ENCODE assay signal across 7 mouse cellular contexts in the genomic region with DNA sequence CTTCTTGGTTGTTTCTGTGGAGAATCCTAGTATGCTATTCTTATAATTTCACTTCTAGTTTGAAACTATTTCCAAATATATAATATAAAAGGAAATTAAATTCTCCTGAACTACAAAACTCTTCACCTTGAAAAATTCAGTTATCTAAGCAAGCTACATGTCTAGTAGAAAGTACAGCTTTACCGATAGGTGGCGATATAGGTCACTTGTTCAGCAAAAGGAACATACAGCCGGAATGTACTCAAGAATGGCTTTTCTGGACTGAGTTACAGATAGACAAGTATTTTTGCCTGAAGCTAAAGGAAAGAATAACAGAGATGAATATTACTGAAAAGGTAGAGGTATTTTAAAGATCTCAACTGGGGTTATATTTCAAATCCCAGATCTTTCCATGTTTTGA. TPM values are rescaled to one million over a fixed set of nuclear protein-coding genes. Genes with fewer than 3 reads are reported as not detected.
A peak's percentile ranks its signal among the peaks of the same experiment; 100 is the strongest.
DNase-seq lines count a peak whose midpoint lies in the region; ATAC-seq and TF ChIP-seq lines count a peak whose summit lies in the region.

No protein-coding gene starts in this region.

- WGBS in kidney, embryonic 16.5 days: 13% methylated on average over 3 of the region's 3 CpGs
- 14% methylated on average over 3 of the region's 3 CpGs for WGBS in liver, postnatal 0 days (ENCODE audit: insufficient replicate concordance)

- H3K27me3 ChIP-seq in kidney, embryonic 16.5 days (ENCODE audit: insufficient read depth, low read length): no peaks in the 10 kb centered on the region
- no peaks in the 10 kb centered on the region for H3K27me3 ChIP-seq in liver, postnatal 0 days (ENCODE audit: insufficient read depth, low read length)

- ATAC-seq in kidney, embryonic 16.5 days (ENCODE audit: low FRiP score, low TSS enrichment): no peak
- no peak for ATAC-seq in liver, postnatal 0 days

- no peak overlapping the region for H3K9ac ChIP-seq in kidney, embryonic 16.5 days (replicated peaks; ENCODE audit: low read length)
- no peak overlapping the region for H3K9ac ChIP-seq in ES-E14 (ENCODE audit: insufficient read depth, low read depth, low read length, poor library complexity, severe bottlenecking)
- H3K9ac ChIP-seq in liver, postnatal 0 days (replicated peaks): no peak overlapping the region

- H3K4me2 ChIP-seq in kidney, embryonic 16.5 days (replicated peaks; ENCODE audit: low read depth, low read length): no peak overlapping the region
- no peak overlapping the region for H3K4me2 ChIP-seq in liver, postnatal 0 days (ENCODE audit: low read depth, low read length)

- peak; percentile 82 for TF ChIP-seq CTCF in liver, postnatal 0 days (IDR thresholded peaks at IDR 0.05; ENCODE audit: low read depth)

- H3K4me1 ChIP-seq in kidney, embryonic 16.5 days (ENCODE audit: insufficient read depth, low read length): peaks cover 4% of the 10 kb centered on the region; the same call in 1 of the 2 replicates
- H3K4me1 ChIP-seq in ES-E14 (ENCODE audit: control insufficient read depth in 2 of 2, insufficient read depth in 2 of 2, low read length in 2 of 2, poor library complexity in 1 of 2): peaks cover 0 to 3% of the 10 kb centered on the region in 2 experiments; a peak in 2 of 4 replicates
- 0 out of 2 replicates have a peak, but pooled peaks cover 4% of the 10 kb centered on the region for H3K4me1 ChIP-seq in liver, postnatal 0 days (ENCODE audit: insufficient read depth)

- no peaks in the 10 kb centered on the region for H3K9me3 ChIP-seq in kidney, embryonic 16.5 days (ENCODE audit: low read length)
- H3K9me3 ChIP-seq in ES-E14 (ENCODE audit: control insufficient read depth, insufficient read depth, low read depth, low read length): no peaks in the 10 kb centered on the region
- no peaks in the 10 kb centered on the region for H3K9me3 ChIP-seq in liver, postnatal 0 days (ENCODE audit: low read length)

- no peak for TF ChIP-seq EP300 in liver, postnatal 0 days (IDR thresholded peaks at IDR 0.05; ENCODE audit: low read depth)

- H3K36me3 ChIP-seq in kidney, embryonic 16.5 days (ENCODE audit: insufficient read depth, low read length): no peaks in the 10 kb centered on the region
- no peaks in the 10 kb centered on the region for H3K36me3 ChIP-seq in ES-E14 (ENCODE audit: control insufficient read depth, insufficient read depth, low read length, poor library complexity, severe bottlenecking)
- H3K36me3 ChIP-seq in liver, postnatal 0 days (replicated peaks; ENCODE audit: insufficient read depth, low read length): no peaks in the 10 kb centered on the region

- no peak overlapping the region for H3K27ac ChIP-seq in kidney, embryonic 16.5 days (ENCODE audit: low read length)
- no peak overlapping the region for H3K27ac ChIP-seq in ES-E14 (ENCODE audit: insufficient read depth, low read depth, low read length, poor library complexity, severe bottlenecking)
- no peak overlapping the region for H3K27ac ChIP-seq in liver, postnatal 0 days (ENCODE audit: low read depth)

- in situ Hi-C loops in ES-E14 (cut with MboI; ENCODE audit: low sequenced_read_pairs in 2 of 2, unreplicated experiment in 2 of 2): loop anchor here in 1 of 2 experiments (5.0 kb wide), 1 partner anchor 160 kb away; no protein-coding TSS in a partner anchor

- DNase-seq in kidney, adult 9 months: peak; percentile 78
- DNase-seq in A20 (ENCODE audit: low read depth, low spot score) (peak; percentile 76), ES-E14 (ENCODE audit: low read depth, low spot score) (peak; percentile 42)
- peak; percentile 83 for DNase-seq in embryo, embryonic 10.5 days (ENCODE audit: low spot score)
- DNase-seq in liver, postnatal 0 days: no peak
- DNase-seq in yolk sac, embryonic 10.5 days (ENCODE audit: low spot score): no peak

- no peak overlapping the region for H3K4me3 ChIP-seq in kidney, embryonic 16.5 days (ENCODE audit: low read length)
- no peak overlapping the region for H3K4me3 ChIP-seq in ES-E14 (ENCODE audit: insufficient read depth in 1 of 2, low read depth in 1 of 2, low read length in 2 of 2, poor library complexity in 1 of 2, severe bottlenecking in 1 of 2)
- no peak overlapping the region for H3K4me3 ChIP-seq in liver, postnatal 0 days (ENCODE audit: low read depth, low read length)

TF ChIP-seq in ES-E14, 5 proteins besides CTCF, POLR2A, EP300 and RAD21:
- no peak for TF ChIP-seq MAFK (IDR thresholded peaks at IDR 0.05; ENCODE audit: insufficient read depth, low read depth, low read length)
- peak; percentile 75; the same call in 1 of the 2 replicates for TF ChIP-seq ZC3H11A (IDR thresholded peaks at IDR 0.05; ENCODE audit: borderline replicate concordance, low read depth, low read length)

RNA-seq across cellular contexts. Expression of a gene that starts 22.0 kb away (rescaled TPM):
- 59.0 and 59.3 TPM in 2 replicates for polyA plus RNA-seq in kidney, embryonic 16.5 days (2015; fragmentation: Nextera tagmentation; extraction: Ambion mirVana)
- 40.6 and 58.2 TPM in 2 replicates for total RNA-seq in ES-E14 (2012; rRNA removed)
- 25.6 and 26.4 TPM in 2 replicates for polyA plus RNA-seq in liver, postnatal 0 days (2015; fragmentation: Nextera tagmentation; extraction: Ambion mirVana)

Comparison
In these comparisons a context has a peak if more than half of its experiments do, and no peak if none do; other contexts are left out.
1. DNase-seq: peak in kidney, adult 9 months (single experiment), A20 (single experiment), ES-E14 (single experiment) and embryo, embryonic 10.5 days (single experiment); none in liver, postnatal 0 days (single experiment) and yolk sac, embryonic 10.5 days (single experiment).